Mouse (Mus musculus): ENCODE measurements around the gene Prss16. TPM values are rescaled to one million over a fixed set of nuclear protein-coding genes. Genes with fewer than 3 reads are reported as not detected.

The Prss16 gene
- total RNA-seq, 1 experiment from 2014 or later: not detected

- ATAC-seq (replicated peaks; ENCODE audit: insufficient number of reproducible peaks, low FRiP score, low TSS enrichment, poor library complexity, severe bottlenecking): peak; percentile 84
Measured at GRCm38 (mm10) chr13:22015479-22016450, 6.2 kb upstream of the Prss16 start.

- no peak for ATAC-seq (replicated peaks; ENCODE audit: insufficient number of reproducible peaks, low FRiP score, low TSS enrichment, poor library complexity, severe bottlenecking)
Measured at GRCm38 (mm10) chr13:22014411-22014845, 4.9 kb upstream of the Prss16 start.

GRCm38 (mm10) chr13:22013716-22014115 lies 4.2 kb upstream of the Prss16 start:
- ATAC-seq (replicated peaks; ENCODE audit: insufficient number of reproducible peaks, low FRiP score, low TSS enrichment, poor library complexity, severe bottlenecking): no peak

GRCm38 (mm10) chr13:22008707-22009106 lies 835 bp downstream of the Prss16 start:
- ATAC-seq (replicated peaks; ENCODE audit: insufficient number of reproducible peaks, low FRiP score, low TSS enrichment, poor library complexity, severe bottlenecking): no peak

- ATAC-seq (replicated peaks; ENCODE audit: insufficient number of reproducible peaks, low FRiP score, low TSS enrichment, poor library complexity, severe bottlenecking): no peak
Measured at GRCm38 (mm10) chr13:22007872-22008271, 1.7 kb downstream of the Prss16 start.

GRCm38 (mm10) chr13:22007121-22007510 lies 2.4 kb downstream of the Prss16 start:
- ATAC-seq (replicated peaks; ENCODE audit: insufficient number of reproducible peaks, low FRiP score, low TSS enrichment, poor library complexity, severe bottlenecking): no peak

GRCm38 (mm10) chr13:22006334-22007120 lies 3.0 kb downstream of the Prss16 start:
- peak; percentile 33; the same call in 1 of the 2 replicates for ATAC-seq (replicated peaks; ENCODE audit: insufficient number of reproducible peaks, low FRiP score, low TSS enrichment, poor library complexity, severe bottlenecking)

GRCm38 (mm10) chr13:22005605-22006333 lies 3.8 kb downstream of the Prss16 start:
- no peak for ATAC-seq (replicated peaks; ENCODE audit: insufficient number of reproducible peaks, low FRiP score, low TSS enrichment, poor library complexity, severe bottlenecking)

- ATAC-seq (replicated peaks; ENCODE audit: insufficient number of reproducible peaks, low FRiP score, low TSS enrichment, poor library complexity, severe bottlenecking): peak; percentile 48; the same call in 1 of the 2 replicates
Measured at GRCm38 (mm10) chr13:22001823-22002222, 7.7 kb downstream of the Prss16 start.

- no peak for ATAC-seq (replicated peaks; ENCODE audit: insufficient number of reproducible peaks, low FRiP score, low TSS enrichment, poor library complexity, severe bottlenecking)
Measured at GRCm38 (mm10) chr13:22001346-22001745, 8.2 kb downstream of the Prss16 start.

GRCm38 (mm10) chr13:21999147-21999546 lies 10.4 kb downstream of the Prss16 start:
- no peak for ATAC-seq (replicated peaks; ENCODE audit: insufficient number of reproducible peaks, low FRiP score, low TSS enrichment, poor library complexity, severe bottlenecking)

- no peak for ATAC-seq (replicated peaks; ENCODE audit: insufficient number of reproducible peaks, low FRiP score, low TSS enrichment, poor library complexity, severe bottlenecking)
Measured at GRCm38 (mm10) chr13:21998412-21998811, 11.1 kb downstream of the Prss16 start.

GRCm38 (mm10) chr13:21997821-21998220 lies 11.7 kb downstream of the Prss16 start:
- no peak for ATAC-seq (replicated peaks; ENCODE audit: insufficient number of reproducible peaks, low FRiP score, low TSS enrichment, poor library complexity, severe bottlenecking)

GRCm38 (mm10) chr13:21997201-21997820 lies 12.2 kb downstream of the Prss16 start:
- no peak for ATAC-seq (replicated peaks; ENCODE audit: insufficient number of reproducible peaks, low FRiP score, low TSS enrichment, poor library complexity, severe bottlenecking)

- ATAC-seq (replicated peaks; ENCODE audit: insufficient number of reproducible peaks, low FRiP score, low TSS enrichment, poor library complexity, severe bottlenecking): no peak
Measured at GRCm38 (mm10) chr13:21996840-21997185, 12.7 kb downstream of the Prss16 start.

GRCm38 (mm10) chr13:21996101-21996839 lies 13.3 kb downstream of the Prss16 start:
- ATAC-seq (replicated peaks; ENCODE audit: insufficient number of reproducible peaks, low FRiP score, low TSS enrichment, poor library complexity, severe bottlenecking): no peak

- peak; percentile 48; the same call in 1 of the 2 replicates for ATAC-seq (replicated peaks; ENCODE audit: insufficient number of reproducible peaks, low FRiP score, low TSS enrichment, poor library complexity, severe bottlenecking)
Measured at GRCm38 (mm10) chr13:21995331-21995914, 14.1 kb downstream of the Prss16 start.
